Mouse (Mus musculus) lung, postnatal 0 days (tissue): ENCODE measurements at regions not wholly inside any gene's neighbourhood (a gene's known extent, or its start where the extent isn't known, plus 50 kb on each side); places are given as distances from the start of the nearest gene placed in this dataset.

Source experiments
- CTCF ChIP-seq: IDR thresholded peaks from 2 replicates; pipeline ENCODE4 v1.5.1; 2016; ENCODE audit warnings: antibody characterized with exemption, mild to moderate bottlenecking
- EP300 ChIP-seq: IDR thresholded peaks from 2 replicates; pipeline ENCODE4 v1.6.1; 2016; ENCODE audit warnings: antibody characterized with exemption, mild to moderate bottlenecking, control low read depth

GRCm38 (mm10) chr6:109233426-109233825, 405.0 kb downstream of the Edem1 start:
- TF ChIP-seq CTCF (no peak), EP300 (no peak)
